Mouse (Mus musculus) heart, adult 9 months (tissue): ENCODE results near the gene Zfp978.
A peak's percentile ranks its signal among the peaks of the same experiment; 100 is the strongest.
"Not testable (repeated sequence)": the region's sequence is repeated elsewhere in the genome, so short reads cannot be mapped to it uniquely, and the experiment has no call there.

Experiments
- DNase-seq, 2 experiments: peaks; one replicate each; pipeline ENCODE4 v3.0.0; 2022; ENCODE audit warnings: low spot score in 2 of 2

The Zfp978 gene

DNA sequence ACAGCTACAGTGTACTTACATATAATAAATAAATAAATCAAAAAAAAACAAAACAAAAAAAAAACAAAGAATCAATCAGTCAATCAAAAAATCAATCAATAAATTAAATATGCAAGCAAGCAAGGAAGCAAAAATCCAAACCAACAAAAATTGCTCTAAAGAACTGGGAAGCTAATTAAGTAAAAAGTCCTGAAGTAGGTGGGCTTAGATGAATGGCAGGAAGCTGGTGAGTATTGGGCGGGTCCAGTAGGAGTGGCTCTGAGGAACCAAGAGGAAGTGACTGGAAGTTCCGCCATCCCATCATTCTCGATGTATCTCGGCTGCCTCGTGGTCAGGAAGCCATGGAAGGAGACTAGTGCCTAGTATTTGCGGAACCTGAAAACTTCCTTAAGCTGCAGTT is at the start of gene Zfp978:
Gene Zfp978 (plus strand): TSS at position 301 of the 400 bp plus-strand sequence.
- DNase-seq: not testable (repeated sequence)

DNA sequence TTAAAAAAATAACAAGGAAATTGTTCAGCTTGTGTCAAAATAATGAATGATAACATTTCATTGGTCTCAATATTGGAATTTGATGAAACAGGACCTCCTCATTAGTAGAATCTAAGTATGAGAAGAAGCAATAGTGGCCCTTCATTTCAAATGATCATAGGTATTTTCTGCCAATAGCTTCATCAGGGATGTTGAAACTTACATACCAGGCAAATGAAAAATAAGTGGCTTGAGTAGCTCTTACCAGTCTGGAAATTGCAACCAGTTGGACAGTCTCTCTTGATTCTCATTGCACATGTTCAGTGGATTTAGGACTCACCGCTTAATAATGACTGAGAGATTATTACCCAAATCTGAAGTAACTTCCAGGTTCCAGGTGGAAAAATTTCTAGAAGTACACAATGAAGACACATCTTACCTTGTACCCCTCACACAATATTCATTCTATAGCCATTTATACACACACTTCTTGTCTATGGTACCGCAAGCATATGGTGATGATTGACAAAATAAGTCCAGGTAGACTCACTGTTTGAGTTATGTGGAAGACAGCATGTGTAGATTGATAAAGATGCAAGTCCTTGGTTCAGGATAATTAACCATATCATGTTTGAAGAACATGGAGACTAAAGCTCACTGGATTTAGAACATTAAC is 25.9 kb upstream of the Zfp978 start:
- DNase-seq: peak in 1 of 2 experiments; percentile 21

DNA sequence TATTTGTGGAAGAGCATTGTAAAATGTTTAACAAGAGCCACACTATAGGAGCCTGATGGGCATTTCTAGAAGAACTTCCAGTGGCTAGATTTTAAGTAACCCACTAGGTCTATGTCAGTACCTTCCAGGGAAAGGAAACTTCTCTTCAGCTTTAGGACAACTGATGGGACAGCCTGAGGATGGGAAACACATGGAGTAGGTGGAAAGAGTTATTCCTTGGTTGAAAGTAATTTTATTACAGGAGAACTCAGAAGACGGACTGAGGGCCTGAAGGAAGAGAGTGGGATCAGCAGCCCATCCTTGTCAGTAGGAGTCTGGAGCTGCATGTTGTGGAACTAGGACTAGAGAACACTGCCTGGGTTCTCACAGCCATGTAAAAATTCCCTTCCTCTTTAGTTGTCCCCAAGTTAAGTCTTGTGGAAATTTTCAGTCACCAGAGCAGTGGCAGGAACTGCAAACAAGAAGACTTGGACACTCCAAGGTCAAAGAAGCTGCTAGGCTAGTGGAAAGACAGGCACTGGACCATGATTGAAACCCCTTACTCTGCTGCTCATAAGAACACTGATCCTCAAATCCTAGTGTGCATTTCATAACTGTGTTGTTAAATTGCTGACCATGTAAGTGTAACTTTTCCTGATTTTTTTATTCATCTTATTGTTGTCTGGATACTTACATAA is 25.3 kb upstream of the Zfp978 start:
- peak in 1 of 2 experiments; percentile 22 for DNase-seq

DNA sequence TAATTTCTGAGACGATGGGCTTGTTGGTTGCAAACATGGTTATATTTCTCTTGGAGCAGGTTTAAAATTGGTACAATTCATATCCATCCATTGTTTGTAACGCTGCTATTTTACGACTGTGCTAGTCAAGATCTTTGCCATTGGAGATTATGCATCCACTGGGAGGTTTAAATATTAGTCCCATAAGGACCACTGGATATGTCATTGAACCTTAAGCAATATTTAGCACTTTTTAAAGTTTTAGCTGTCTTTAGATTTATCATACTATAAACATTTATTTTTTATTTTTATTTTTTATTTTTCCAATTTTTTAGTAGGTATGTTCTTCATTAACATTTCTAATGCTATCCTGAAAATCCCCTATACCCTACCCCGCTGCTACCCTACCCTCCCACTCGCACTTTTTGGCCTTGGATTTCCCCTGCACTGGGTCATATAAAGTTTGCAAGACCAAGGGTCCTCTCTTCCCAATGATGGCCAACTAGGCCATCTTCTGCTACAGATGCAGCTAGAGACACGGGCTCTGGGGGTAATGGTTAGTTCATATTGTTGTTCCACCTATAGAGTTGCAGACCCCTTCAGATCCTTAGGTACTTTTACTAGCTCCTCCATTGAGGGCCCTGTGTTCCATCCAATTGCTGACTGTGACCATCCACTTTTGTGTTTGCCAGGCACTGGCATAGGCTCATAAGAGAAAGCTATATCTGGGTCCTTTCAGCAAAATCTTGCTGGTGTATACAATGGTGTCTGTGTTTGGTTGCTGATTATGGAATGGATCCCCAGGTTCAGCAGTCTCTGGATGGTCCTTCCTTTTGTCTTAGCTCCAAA is 24.5 kb upstream of the Zfp978 start:
- DNase-seq: peak in 1 of 2 experiments; percentile 41

DNA sequence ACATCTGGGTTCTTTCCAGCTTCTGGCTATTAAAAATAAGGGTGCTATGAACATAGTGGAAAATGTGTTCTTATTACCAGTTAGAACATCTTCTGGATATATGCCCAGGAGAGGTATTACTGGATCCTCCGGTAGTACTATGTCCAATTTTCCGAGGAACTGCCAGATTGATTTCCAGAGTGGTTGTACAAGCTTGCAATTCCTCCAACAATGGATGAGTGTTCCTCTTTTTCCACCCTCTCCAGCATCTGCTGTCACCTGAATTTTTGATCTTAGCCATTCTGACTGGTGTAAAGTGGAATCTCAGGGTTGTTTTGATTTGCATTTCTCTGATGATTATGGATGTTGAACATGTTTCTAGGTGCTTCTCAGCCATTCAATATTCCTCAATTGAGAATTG is 23.6 kb upstream of the Zfp978 start:
- peak in 1 of 2 experiments; percentile 23 for DNase-seq

DNA sequence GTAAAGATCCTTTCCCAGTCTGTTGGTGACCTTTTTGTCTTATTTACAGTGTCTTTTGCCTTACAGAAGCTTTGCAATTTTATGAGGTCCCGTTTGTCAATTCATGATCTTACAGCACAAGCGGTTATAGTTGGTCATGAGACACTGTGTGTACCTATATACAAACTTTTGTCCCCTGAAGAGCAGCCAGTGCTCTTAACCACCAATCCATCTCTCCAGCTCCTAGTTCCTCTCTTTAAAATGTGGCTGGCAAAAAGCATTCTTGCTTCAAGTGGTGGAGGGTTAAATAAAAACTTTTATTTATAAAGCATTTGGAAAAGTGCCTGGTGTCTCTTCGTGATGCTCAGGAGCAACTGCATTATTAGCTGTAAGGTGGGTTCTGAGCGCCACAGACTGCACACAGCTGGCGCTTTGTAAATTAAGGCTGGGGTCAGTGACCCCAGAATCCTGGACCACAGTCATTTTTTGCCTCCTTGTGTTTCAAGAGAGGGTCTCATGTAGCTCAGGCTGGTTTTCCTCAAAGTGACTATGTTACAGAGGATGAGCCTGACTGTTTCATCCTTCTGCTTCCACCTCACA is 23.0 kb upstream of the Zfp978 start:
- peak in 1 of 2 experiments; percentile 8 for DNase-seq

DNA sequence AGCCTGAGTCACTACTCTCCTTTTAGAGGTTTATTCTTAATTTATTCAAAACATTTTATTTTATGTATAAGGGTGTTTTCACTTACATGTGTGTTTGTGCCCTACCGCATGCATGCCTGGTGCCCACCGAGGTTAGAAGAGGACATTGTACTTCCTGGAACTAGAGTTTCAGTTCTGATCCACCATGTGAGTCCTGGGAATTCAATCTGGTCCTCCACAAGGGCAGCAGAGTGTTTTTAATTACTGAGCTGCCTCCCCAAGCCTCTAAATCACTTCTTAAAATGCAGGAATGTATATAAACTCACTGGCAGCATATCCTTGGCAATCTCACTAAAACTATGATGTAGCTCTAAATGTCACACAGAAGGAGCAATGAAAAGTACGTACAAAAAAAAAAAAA is 22.4 kb upstream of the Zfp978 start:
- DNase-seq: peak in 1 of 2 experiments; percentile 2

DNA sequence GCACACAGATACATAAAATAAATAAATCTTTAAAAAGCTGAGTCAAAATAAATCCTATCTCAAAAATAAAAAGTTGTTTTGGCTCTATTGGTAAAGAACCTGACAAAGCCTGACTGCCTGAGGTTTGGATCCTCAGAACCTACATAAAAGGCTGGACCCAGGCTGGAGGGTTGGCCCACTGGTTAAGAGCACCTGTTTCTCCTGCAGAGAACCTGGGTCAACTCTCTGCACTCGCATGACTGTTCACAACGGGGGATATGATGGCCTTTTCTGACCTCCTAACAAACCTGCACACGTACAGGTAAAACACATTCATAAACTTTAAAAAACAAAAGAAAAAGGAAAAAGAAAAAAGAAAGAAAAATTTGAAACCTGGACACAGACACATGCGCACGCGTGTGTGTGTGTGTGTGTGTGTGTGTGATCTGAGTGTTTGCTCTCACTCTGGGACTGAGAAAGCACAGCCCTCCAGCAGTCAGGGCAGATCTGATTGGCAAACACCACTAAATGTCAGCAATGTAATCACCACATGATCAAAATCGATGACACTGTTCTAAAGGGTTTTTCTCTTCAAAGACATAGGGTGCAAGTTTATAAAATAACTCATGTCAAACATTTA is 21.4 kb upstream of the Zfp978 start:
- DNase-seq: peak in 1 of 2 experiments; percentile 24

DNA sequence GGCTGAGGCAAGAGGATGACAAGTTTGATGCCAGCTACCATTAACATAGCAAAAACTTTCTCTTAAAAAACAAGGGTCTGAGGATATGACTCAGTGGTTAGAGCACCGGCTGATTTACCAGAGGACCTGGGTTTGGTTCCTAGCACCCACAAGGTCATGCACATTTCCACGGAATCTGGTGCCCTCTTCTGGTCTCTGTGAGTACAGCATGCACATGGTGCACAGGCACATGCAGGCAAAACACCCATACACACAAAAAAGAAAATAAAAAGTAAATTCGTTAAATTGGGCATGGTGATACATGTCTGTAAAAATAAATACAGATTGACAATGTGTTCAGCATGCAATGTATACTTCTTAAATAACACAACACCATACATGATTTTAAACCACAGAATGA is 20.9 kb upstream of the Zfp978 start:
- DNase-seq: peak in 1 of 2 experiments; percentile 3

DNA sequence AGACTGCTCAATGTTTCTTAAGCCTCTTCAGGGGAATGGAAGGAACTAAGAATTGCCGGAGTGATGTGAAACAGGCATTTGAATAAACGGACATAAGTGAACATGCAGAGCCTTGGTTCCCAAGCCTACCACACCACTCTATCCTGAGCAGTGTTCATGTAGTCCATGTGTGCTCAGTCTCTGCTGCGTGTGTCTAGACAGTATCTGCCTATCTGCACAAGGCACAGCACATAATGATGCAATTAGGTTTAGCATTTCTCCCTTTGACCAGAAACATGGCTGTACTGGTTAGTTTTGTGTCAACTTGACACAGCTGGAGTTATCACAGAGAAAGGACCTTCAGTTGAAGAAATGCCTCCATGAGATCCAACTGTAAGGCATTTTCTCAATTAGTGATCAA is 20.2 kb upstream of the Zfp978 start:
- DNase-seq: peak in 1 of 2 experiments; percentile 8

DNA sequence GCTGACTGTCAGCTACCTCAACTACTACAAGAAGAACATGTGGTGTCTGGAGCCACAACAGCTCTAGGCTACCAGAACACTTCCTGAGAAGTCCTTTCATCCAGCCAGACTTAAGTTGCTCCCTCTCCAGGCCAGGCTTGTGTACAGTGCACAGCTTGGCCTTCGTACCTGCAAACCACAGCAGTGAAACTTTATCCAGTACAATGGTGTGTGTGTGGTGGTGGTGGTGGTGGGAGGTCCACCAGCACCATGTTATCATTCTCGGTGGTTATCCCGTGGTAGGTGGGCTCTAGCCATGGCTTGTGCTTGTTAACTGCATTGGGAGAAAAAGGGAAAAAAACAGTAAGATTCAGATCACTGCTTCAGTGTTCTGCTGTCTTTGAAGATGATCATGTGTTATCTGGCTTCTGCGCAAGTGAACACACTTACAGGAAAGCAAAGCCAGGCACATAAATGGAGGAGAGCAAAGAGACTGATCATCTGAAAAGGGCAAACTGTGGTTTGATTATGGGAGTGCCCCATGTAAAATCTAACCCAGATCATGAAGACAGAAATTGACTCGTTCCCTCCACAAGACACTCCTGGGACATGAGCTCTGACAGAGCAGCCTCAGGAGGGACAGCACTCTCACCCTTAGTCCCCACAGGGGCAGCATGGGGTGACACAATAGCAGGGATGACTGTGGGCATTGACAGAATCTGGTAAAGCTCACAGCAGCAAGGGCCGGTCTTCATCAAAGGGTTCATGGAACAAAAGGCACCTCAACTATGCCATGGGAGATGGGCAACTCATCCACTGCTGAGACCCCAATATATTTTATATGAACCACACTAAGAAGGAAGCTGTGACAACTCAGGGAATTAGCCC is 17.8 kb upstream of the Zfp978 start:
- peak in 1 of 2 experiments; percentile 24 for DNase-seq

DNA sequence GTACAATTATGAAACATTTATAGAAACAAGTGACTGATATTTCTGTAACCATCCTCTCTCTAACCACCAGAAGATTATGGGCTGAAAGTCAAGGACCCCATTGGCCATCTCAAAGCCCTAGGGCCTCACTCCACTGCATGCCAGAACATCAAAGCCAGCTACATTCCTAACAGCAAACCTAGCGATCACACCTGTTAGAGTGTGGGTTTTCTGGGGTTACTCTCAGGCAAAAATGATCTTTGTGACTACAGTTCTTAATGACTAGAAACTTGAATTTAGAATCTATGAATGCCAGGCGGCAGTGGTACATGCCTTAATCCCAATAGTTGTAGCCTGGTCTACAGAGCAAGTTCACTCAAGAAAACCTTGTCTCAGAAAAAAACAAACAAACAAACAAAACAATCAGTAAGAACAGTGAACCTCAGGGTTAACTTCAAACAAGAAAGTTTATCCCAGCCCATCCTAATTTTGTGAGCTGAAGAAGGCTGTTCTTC is 16.0 kb upstream of the Zfp978 start:
- peak in 1 of 2 experiments; percentile 10 for DNase-seq

DNA sequence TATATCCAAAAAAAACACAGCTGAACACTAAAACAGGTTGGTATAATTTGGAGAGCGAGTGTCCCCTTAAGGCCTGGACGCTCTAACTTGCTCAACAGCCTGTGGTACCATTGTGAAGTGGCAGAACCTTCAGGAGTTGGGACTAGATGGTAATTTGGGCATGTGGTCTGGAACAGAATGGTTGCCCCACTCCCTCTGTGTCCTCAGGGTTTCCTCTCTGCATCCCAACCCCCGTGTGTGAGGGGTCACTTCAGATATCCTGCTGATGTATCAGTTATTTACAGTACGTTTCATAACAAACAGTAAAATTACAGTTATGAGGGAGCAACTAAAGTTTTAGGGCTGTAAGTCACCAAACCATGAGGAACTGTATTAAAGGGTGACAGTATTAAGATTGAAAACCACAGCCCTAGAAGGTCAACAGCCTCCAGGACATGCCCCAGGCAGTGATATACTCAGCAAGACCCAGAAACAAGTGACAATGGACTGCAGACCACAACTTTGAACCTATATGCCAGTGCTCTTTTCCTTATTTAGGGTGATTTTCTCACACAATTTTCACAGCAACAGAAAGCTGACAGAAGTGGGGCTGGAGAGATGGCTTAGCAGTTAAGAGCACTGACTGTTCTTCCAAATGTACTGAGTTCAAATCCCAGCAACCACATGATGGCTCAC is 14.6 kb upstream of the Zfp978 start:
- peak in 1 of 2 experiments; percentile 4 for DNase-seq

DNA sequence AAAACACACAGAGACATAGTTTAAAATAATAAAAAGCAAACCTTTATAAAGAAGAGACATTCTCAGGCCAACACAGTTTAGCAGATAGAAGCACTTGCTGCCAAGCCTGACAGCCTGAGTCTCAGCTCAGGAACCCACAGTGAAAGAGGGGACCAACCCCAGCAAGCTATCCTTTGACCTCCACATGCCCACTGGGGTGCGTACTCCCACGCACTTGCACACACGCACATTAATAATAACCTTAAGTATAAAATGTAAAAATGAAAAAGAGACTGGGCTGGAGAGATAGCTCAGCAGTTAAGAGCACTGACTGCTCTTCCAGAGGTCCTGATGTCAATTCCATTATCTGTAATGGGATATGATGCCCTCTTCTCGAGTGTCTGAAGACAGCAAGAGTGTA is 13.8 kb upstream of the Zfp978 start:
- DNase-seq: not testable (repeated sequence)

DNA sequence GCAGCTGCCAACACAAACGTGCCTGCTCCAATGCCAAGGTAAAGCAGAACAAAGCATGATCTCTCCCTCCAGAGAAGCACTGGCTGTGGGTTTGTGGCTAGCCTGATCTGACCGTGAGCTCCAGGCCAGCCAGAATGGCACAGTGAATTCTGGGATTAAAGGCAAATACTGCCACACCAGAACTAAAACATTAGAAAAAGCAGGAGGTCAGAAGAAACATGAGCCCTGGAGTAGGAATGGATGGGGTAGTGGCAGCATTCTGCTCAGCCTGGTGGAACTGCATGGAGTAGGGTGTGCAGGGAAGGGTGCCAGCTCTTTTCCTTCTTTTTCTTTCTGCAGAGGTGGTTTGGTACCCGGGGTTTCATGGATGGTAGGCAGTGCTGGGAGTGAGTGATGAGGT is 13.2 kb upstream of the Zfp978 start:
- DNase-seq: peak in 1 of 2 experiments; percentile 2

DNA sequence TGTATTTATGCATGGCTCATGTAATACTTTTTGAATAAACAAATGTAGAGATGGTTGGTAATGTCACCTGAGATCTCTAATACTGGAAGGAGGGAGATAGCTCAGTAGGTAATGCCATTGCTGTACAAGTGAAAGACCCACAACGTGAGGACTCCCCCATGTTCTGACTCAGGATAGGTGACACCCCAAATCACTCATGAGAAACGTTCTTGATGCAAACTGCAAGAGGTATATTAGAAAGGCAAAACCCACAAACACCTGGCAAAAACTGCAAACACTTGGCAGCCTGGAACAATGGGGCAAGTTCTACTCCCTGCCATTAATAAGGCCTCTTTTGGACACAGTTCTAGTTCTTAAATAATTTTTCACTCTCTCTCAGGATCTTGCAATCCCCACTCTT is 12.7 kb upstream of the Zfp978 start:
- DNase-seq: peak in 1 of 2 experiments; percentile 0

DNA sequence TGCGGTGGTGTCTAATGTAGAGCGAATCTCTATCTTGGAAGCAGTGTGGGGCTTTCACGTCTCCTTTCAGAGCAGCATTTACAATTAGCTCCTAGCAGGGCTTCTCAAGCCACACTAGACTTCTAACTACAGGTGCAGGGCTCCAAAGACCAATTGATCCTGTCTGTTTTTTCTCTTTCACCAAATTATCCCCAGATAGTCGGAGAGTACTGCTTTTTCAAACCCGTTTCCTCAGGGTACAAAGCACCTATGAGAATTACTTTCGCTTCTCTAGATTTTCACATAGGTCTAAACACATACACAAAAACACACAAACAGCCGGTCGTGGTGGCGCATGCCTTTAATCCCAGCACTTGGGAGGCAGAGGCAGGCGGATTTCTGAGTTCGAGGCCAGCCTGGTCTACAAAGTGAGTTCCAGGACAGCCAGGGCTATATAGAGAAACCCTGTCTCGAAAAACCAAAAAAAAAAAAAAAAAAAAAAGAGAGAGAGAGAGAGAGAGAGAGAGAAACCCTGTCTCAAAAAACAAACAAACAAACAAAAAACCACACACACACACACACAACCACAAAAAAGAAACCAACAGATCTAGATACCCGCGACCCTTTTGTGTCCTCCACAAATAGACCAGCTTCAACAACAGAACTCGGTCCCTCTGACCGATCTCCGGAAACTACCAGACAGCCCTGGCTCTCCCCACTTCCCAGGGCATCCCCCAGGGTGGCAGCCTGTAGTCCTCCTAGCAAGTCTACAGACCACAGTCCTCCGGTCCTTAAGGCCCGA is 12.0 kb upstream of the Zfp978 start:
- DNase-seq: peak; percentile 6 to 20

DNA sequence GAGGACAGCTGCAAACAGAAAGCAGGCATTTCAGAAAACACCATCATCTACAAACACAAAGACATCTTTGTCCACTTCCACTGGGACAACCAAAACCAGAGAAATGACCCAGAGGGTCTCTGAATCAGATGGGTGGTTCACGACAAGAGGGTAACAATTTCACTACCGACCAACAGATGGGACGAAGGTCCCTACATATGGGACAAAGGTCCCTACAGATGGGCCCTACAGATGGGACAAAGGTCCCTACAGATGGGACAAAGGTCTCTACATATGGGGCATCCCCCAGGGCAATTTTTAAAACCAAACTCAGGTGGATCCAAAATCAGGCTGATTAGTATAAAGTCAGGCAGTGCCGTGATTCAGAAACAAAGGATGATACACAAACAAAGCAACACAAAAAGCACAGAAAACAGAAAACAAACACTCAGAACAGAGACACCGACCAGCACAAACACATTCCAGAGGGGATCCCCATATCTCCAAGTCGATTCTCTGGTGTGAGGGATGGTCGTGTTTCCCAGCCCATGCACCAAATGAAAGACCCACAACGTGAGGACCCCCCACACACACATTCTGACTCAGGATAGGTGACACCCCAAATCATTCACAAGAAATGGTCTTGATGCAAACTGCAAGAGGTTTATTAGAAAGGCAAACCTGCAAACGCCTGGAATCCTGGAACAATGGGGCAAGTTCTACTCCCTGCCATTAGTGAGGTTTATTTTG is 11.3 kb upstream of the Zfp978 start:
- peak; percentile 12 to 19 for DNase-seq
